Mouse (Mus musculus) heart, adult 2 months (tissue): ENCODE measurements around the gene Mfap2.

Source experiments
- CTCF ChIP-seq: fragments of 200-600 bp; IDR thresholded peaks from 2 replicates; pipeline ENCODE4 v1.8.1; 2022; ENCODE audit warnings: antibody characterized with exemption, mild to moderate bottlenecking, moderate library complexity
- EP300 ChIP-seq: fragments of 200-500 bp; IDR thresholded peaks from 2 replicates; pipeline ENCODE4 v1.6.1; 2011; ENCODE audit warnings: low read depth, low read length, control low read depth; ENCODE audit not compliant: insufficient read depth

DNA sequence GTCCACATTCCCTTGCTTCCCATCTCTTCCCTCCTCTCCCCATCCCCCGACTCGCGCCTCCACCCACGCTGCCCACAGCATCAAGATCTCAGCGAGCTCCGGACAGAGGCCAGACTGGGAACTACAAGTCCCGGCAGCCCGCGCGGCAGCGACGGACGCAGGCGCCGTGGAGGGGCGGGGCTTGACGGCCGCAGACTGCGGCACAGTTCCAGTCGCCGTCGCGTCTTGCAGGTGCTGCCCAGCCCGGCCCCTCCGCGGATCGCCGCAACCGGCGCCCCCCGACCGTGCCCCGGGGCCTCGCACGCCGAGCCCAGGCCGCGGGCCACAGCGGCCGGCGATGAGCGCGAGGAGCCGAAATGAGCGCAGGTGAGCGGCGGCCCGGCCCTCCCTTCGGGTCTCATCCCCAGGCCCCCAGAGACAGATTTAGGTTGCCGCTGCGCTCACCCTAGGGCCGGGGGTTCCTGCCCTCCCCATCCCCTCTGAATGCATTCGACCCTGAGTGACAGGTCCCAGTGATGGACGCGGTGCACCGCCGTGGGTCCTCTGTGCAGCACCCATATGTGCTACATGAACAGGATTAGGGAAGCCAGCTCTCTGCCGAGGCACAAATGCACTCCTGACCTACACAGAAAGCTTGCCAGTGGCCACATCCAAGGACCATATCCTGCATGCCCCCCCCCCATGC lies 23.4 kb upstream of the Mfap2 start, which contains the start of gene Atp13a2:
- no peak for TF ChIP-seq EP300
- peak; percentile 50 for TF ChIP-seq CTCF
